Mouse (Mus musculus) thymus, adult 2 months (tissue): ENCODE measurements around the gene Sec22b. TPM values are rescaled to one million over a fixed set of nuclear protein-coding genes. Genes with fewer than 3 reads are reported as not detected.
A peak's percentile ranks its signal among the peaks of the same experiment; 100 is the strongest.

Source experiments
- DNase-seq: peaks from one replicate; pipeline ENCODE4 v3.0.0; 2021
- H3K27ac ChIP-seq: fragments of 200-500 bp; 2 replicates; pipeline ENCODE4 v1.5.1; 2012; ENCODE audit warnings: low read length, control low read depth; ENCODE audit not compliant: control insufficient read depth, insufficient read depth
- H3K27me3 ChIP-seq: fragments of 200-500 bp; 2 replicates; pipeline ENCODE4 v1.6.1; 2012; ENCODE audit warnings: mild to moderate bottlenecking, low read length, moderate library complexity, mixed read lengths; ENCODE audit not compliant: control insufficient read depth, insufficient read depth
- H3K36me3 ChIP-seq: fragments of 200-500 bp; 2 replicates; pipeline ENCODE4 v1.6.1; 2012; ENCODE audit warnings: mild to moderate bottlenecking, low read length, moderate library complexity; ENCODE audit not compliant: control insufficient read depth, insufficient read depth
- H3K4me1 ChIP-seq: fragments of 200-500 bp; replicated peaks from 2 replicates; pipeline ENCODE4 v1.6.1; 2012; ENCODE audit warnings: low read length; ENCODE audit not compliant: control insufficient read depth, insufficient read depth
- H3K4me3 ChIP-seq: fragments of 200-500 bp; 2 replicates; pipeline ENCODE4 v1.5.1; 2012; ENCODE audit warnings: mild to moderate bottlenecking, low read length, control low read depth, moderate library complexity; ENCODE audit not compliant: control insufficient read depth, insufficient read depth
- CTCF ChIP-seq: fragments of 200-500 bp; IDR thresholded peaks from 2 replicates; pipeline ENCODE4 v1.5.1; 2012; ENCODE audit warnings: mild to moderate bottlenecking, control low read depth, low read length, moderate library complexity, borderline replicate concordance; ENCODE audit not compliant: control insufficient read depth, poor library complexity, insufficient read depth; ENCODE audit errors: extremely low read depth
- POLR2A ChIP-seq: fragments of 200-500 bp; IDR thresholded peaks from 2 replicates; pipeline ENCODE4 v1.6.1; 2012; ENCODE audit warnings: mild to moderate bottlenecking, low read length, control low read depth, moderate library complexity; ENCODE audit not compliant: control insufficient read depth, poor library complexity, insufficient read depth; ENCODE audit errors: extremely low read depth
- WGBS: fragments of 180-500 bp; shearing (Covaris S2); methylation state at CpG from one replicate; pipeline ENCODE4 v1.1.7; 2018; 5-methylcytosine and 5-hydroxymethylcytosine counted together
- polyA plus RNA-seq: library from polyadenylated mRNA; depleted of rRNA; stranded (reverse); fragments of >200 nt; gene quantifications from 2 replicates; pipeline ENCODE4 v1.2.3, GENCODE M21; 2012

Gene Sec22b
- polyA plus RNA-seq, 1 experiment = 35.2 TPM

- peaks cover 12% of the 10 kb centered on the region for H3K4me1 ChIP-seq
- 72% methylated on average over 7 of the region's 7 CpGs for WGBS
- no peak overlapping the region for H3K4me3 ChIP-seq
- TF ChIP-seq POLR2A (no peak), CTCF (no peak)
- DNase-seq = no peak
- H3K36me3 ChIP-seq = no peaks in the 10 kb centered on the region
- H3K27ac ChIP-seq = no peak overlapping the region
- no peaks in the 10 kb centered on the region for H3K27me3 ChIP-seq
Observed at GRCm38 (mm10) chr3:97938814-97939526, 38.0 kb downstream of the Sec22b start.

- no peak overlapping the region for H3K27ac ChIP-seq
- WGBS = 60% methylated on average over 10 of the region's 10 CpGs
- H3K27me3 ChIP-seq = no peaks in the 10 kb centered on the region
- H3K4me1 ChIP-seq = peaks cover 12% of the 10 kb centered on the region
- no peak overlapping the region for H3K4me3 ChIP-seq
- TF ChIP-seq CTCF (no peak), POLR2A (no peak)
- H3K36me3 ChIP-seq = no peaks in the 10 kb centered on the region
- no peak for DNase-seq
Observed at GRCm38 (mm10) chr3:97939626-97940510, 38.9 kb downstream of the Sec22b start.

GRCm38 (mm10) chr3:97940511-97941204, 39.7 kb downstream of the Sec22b start:
- Histone ChIP-seq H3K27ac (no peak overlapping the region), H3K36me3 (no peaks in the 10 kb centered on the region), H3K4me3 (no peak overlapping the region), H3K27me3 (no peaks in the 10 kb centered on the region), H3K4me1 (peaks cover 12% of the 10 kb centered on the region)
- 83% methylated on average over 9 of the region's 9 CpGs for WGBS
- DNase-seq = no peak
- TF ChIP-seq CTCF = no peak
- no peak for TF ChIP-seq POLR2A

GRCm38 (mm10) chr3:97941440-97942259, 40.7 kb downstream of the Sec22b start:
- no peaks in the 10 kb centered on the region for H3K27me3 ChIP-seq
- H3K4me3 ChIP-seq = no peak overlapping the region
- DNase-seq = no peak
- 69% methylated on average over 11 of the region's 11 CpGs for WGBS
- H3K4me1 ChIP-seq = peaks cover 12% of the 10 kb centered on the region
- TF ChIP-seq POLR2A (no peak), CTCF (no peak)
- no peak overlapping the region for H3K27ac ChIP-seq
- no peaks in the 10 kb centered on the region for H3K36me3 ChIP-seq

GRCm38 (mm10) chr3:97942260-97942950, 41.4 kb downstream of the Sec22b start:
- Histone ChIP-seq H3K4me3 (peak overlapping the region; percentile 26; the same call in 1 of the 2 replicates), H3K27me3 (no peaks in the 10 kb centered on the region), H3K4me1 (peaks cover 9% of the 10 kb centered on the region), H3K36me3 (no peaks in the 10 kb centered on the region), H3K27ac (no peak overlapping the region)
- no peak for DNase-seq
- 34% methylated on average over 16 of the region's 16 CpGs for WGBS
- TF ChIP-seq POLR2A (no peak), CTCF (no peak)

- Histone ChIP-seq H3K4me1 (peaks cover 8% of the 10 kb centered on the region), H3K36me3 (no peaks in the 10 kb centered on the region)
- WGBS = 90% methylated on average over 5 of the region's 5 CpGs
Observed at GRCm38 (mm10) chr3:97944462-97944861, 43.5 kb downstream of the Sec22b start.

More at GRCm38 (mm10) chr3:97944462-97944861, 43.5 kb downstream of the Sec22b start:
- Histone ChIP-seq H3K4me3 (no peak overlapping the region), H3K27ac (no peak overlapping the region), H3K27me3 (no peaks in the 10 kb centered on the region)
- no peak for DNase-seq
- TF ChIP-seq CTCF (no peak), POLR2A (no peak)
